Mouse (Mus musculus) gastrocnemius, postnatal 36 days (tissue): ENCODE data around the gene Armcx4. TPM values are rescaled to one million over a fixed set of nuclear protein-coding genes. Genes with fewer than 3 reads are reported as not detected.
A peak's percentile ranks its signal among the peaks of the same experiment; 100 is the strongest.
"Not testable (repeated sequence)": the region's sequence is repeated elsewhere in the genome, so short reads cannot be mapped to it uniquely, and the experiment has no call there.

Experiments used
- DNase-seq, 2 experiments: peaks; one replicate each; pipeline ENCODE4 v3.0.0; 2022
- intact Hi-C: fragments of 180-260 bp; cut with DNase I; formaldehyde crosslinking; loops from one replicate; pipeline ENCODE4 v1.15.1; 2025
- long read RNA-seq, 2 experiments: library from polyadenylated mRNA; stranded (forward); transcript quantifications; one replicate each; pipeline ENCODE4 v2.0.0; 2021
- total RNA-seq, 2 experiments: library from RNA; stranded (reverse); gene quantifications; 2 replicates each; pipeline ENCODE4 v1.2.3; 2021

Gene Armcx4
- total RNA-seq, result 10 to 100 TPM in 1 of 2 experiments, 1 to 10 TPM in 1; 8.3 to 13.3 TPM
- long read RNA-seq, experiment 1, partial matches to known transcripts, result 0 of 3 reads
- long read RNA-seq, experiment 1, other reads (novel, unspliced or antisense), result 3 of 3 reads
- long read RNA-seq, experiment 2, partial matches to known transcripts, result 0 of 4 reads
- long read RNA-seq, experiment 2, other reads (novel, unspliced or antisense), result 4 of 4 reads

DNA sequence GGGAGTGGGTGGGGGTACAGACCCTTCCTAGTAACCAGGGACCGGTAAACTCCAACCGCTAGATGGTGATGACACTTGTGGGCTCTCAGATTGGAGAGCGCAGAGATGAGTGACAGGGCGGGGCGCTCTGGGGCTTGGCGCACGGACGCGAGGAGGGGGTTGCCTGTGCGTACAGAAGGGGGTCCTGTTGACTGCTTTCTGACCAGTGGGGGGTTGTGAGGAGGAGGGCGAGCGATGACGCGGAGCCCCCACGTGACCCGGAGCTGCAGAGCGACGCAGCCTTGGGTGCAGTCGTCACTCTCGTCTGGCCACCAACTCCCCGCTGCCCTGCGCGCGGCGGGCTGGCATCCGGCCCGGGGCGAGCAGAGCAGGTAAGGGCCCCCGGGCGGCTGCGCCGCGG is at the start of gene Armcx4:
Gene Armcx4 (plus strand): TSS at position 253 of the 400 bp plus-strand sequence.
- DNase-seq, result peak; percentile 15 to 29
- intact Hi-C loops, result no loop called here

DNA sequence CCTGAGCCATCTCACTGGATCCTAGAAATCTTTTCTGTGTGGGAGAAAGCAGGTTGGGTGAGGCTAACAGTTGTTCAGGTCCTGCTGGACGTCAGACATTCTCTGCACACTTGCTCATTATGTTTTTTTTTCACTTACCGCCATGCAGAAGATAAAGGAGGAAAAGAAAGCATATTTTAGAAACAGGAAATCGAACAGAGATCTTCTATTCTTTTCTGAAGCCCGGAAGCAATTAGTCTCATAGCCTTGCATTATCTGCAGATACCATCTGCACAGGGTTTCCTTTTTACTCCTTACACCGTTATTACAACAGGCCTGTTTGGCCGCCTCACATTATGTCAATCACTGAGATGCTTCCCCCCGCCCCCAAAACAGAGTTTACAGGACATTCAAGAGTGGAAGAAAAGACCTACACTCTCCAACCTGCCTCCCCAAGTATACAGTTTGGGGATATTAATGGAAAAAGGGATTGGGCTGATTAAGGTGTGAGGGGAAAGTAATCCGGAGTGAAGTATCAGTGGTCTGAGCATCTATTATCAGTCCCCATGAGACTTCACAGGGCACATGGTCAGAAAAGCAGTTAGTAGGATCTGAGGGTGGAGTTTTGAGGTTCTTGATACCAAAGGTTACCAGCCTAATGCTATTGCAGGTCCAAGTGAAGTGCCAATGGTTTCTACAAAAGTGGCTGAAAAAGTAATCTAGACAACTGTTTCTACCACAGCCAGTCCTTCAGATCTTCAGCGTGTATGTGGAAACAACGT is 45.1 kb upstream of the Armcx4 start:
- intact Hi-C loops, result no loop called here
- DNase-seq, result no peak

DNA sequence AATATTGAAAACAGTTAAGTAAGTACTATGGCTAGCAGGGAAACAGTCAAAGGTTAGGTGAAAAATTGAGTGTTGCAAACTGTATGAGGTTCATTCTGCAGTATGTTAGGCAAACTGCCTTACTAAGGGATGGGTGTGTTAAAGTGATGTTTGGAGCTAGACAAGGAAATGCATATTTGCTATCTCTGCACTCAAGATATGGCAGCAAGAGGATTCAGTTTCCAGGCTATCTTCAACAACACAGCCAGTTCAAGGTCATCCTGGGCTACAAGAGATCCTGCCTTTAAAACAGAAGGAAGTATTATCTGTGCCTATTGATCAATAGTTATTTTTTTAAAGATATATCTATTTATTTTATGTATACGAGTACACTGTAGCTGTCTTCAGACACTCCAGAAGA is 40.0 kb upstream of the Armcx4 start:
- intact Hi-C loops, result no loop called here
- DNase-seq, result no peak

DNA sequence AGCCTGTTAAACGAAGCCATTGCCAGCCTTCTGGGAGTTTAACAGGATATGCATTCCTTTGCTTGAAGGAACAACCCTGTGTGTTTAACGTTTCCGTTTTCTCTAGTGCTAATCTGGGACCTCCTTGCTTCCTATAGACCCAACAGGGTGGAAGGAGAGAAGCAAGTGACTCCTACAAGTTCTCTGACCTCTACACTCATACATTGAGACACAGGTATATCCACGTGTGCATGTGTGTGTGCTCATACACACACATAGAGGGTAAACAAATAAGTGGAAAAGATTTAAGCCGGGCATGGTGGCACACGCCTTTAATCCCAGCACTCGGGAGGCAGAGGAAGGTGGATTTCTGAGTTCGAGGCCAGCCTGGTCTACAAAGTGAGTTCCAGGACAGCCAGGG is 38.9 kb upstream of the Armcx4 start:
- intact Hi-C loops, result no loop called here
- no peak for DNase-seq

DNA sequence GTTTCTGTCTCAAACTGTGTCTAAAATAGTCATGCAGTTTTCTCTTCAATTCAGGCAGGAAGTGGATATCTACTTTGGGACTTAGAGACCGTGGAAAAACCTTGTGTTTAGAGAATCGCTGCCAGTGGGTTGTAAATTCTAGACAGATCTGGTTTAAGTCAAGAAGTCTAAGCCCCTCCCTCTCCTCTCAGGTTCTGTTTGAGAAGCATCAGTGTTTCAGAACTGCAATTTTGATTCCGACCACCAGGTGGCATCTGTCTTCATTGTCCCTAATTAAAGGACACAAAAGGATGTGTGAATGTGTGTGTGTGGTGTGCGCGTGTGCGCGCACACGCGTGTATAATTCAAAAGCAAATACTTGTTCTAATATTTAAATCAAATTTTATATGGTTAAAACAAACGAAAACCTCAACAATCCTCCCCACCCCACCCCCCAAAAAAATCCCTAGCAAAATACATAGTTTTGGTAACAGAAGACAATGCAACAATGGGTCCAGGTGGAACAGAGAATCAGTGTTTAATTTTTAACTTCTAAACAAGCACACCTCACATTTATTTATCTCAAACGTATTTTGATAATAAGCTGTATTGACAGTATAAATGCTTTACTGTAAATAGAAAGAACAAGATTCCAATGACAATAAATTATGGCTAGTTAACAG is 38.2 kb upstream of the Armcx4 start:
- DNase-seq, result peak; percentile 16 to 56
- intact Hi-C loops, result no loop called here

DNA sequence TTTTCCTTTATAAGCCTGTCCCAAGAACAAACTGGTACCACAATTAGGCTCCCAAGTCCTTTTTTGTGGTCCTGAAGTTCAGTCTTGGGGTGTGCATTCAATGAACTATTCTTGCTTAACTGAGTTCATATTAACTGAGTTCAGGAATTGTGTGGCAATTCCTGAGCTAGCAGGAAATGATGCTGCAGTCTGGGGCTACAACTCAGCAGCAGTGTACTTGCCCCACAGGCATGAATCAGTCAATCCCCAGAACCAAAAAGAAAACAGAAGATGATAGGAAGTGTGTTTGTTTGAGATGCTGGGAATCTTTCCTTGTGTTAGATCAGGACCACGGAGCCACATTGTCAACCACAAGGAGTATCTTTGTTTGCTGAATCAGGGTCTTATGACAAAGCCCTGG is 34.3 kb upstream of the Armcx4 start:
- intact Hi-C loops, result no loop called here
- no peak for DNase-seq

DNA sequence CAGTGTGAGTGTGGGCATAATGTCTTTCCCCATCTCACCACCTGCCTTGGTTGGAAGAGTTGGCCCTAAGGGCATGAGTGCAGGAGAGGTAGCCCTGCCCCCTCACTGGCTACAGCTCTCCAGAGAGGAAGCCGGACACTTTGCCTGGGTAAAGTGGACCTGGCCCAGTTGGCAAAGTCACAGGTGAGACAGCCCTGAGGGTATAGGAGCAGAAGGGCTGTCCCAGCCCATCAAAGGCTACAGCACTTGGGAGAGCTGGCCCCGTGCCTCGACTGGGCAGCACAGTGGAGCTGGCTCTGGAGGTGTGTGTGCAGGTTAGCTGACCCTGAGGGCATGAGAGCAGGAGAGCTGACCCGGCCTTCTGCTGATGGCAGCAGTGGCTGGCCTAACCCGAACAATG is 24.7 kb upstream of the Armcx4 start:
- DNase-seq, result no peak
- intact Hi-C loops, result no loop called here

DNA sequence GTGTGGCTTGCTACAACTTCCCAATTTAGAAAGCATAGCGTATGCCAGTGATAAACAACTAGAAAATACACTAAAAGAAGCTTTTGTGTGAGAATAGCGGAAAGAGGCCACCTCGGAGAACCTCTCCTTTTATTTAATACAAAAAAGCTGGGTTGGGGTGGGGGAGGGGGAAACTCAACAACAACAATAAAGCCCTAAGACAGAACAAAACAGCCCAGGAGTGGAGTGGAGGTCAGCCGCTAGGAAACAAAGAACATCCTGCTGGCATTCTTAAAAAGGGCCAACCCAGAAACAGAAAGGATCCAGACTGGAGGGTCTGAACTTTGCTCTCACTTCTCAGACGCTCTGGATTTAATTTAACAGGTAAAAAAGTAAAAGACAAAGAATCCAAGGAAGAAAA is 11.3 kb upstream of the Armcx4 start:
- DNase-seq, result no peak

DNA sequence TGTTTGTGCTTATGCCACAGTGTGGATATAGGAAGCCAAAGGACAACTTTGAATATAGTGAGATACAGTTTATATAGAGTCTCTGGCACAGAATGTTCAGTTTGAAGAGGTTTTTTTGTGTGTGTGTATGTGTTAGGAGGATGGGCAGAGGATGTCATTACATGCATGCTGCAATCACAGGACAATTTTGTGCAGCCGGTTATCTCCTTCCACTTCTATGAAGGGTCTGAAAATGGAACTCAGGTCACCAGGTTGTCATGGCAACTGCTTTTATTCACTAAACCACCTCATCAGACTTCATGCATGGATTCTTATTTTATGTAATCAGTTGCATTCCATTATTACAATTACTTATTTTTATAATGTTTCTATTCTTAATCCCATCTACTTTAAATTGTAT is 10.4 kb upstream of the Armcx4 start:
- DNase-seq, result no peak
- intact Hi-C loops, result no loop called here

More for the DNA sequence above, 11.3 kb upstream of the Armcx4 start:
- intact Hi-C loops, result no loop called here

DNA sequence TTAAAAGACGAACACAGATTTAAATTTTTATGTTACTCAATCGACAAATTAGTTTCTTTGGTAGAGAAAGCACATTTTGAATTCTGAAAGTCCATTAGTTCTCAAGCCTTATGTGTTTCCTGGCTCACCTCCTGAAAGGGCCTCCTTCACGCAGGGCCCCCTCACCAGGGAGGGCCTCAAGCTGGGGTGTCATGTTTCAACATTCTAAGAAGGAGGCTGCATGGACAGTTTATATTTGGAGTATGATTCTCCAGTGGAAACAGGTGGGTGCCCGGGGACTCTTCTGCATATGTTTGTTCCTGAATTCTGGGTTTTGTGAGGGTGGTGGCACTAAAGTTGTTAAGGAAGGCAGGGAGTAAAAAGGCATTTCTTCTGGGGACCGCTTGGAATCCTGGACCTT is 1.4 kb upstream of the Armcx4 start:
- DNase-seq, result no peak
- intact Hi-C loops, result no loop called here

DNA sequence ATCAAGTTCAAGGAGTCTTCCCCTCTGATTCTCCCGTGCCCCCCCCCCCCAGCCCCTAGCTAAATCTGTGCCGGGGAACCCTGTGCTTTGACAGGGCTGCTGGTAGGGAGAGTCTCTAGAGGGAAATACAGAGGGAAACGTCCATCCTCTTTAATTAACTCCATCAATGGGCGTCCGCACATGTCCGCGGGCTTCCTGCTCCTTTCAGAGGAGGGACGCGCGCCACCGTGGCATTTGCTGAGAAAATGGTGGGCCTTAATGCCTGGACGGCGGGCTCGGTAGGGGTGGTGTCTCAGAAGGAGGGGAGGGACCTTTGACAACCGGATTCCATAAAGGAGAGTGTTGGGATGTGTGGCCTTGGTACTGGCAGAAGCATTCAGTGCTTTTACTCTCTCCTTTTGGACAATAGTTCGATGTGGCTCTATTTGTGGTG is 436 bp downstream of the Armcx4 start:
- intact Hi-C loops, result no loop called here
- DNase-seq, result peak in 1 of 2 experiments; percentile 19

DNA sequence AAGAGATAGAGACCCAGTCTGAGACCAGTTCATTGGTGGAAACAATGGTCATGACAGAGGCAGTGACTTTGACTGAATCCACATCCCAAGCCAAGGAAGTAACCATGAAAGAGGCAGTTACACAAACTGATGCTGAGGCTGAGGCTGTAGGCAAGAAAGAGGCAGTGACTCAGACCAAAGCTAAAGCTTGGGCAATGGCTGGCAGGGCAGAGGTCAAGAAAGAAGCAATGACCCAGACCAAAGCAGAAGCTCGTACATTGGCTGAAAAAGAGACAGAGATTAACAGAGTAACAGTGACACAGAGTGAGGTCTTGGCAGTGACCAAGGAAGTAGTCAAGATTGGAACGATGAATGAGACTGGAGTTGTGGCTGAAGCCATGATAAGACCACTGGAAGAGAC is 3.4 kb downstream of the Armcx4 start:
- no peak for DNase-seq
- intact Hi-C loops, result no loop called here

DNA sequence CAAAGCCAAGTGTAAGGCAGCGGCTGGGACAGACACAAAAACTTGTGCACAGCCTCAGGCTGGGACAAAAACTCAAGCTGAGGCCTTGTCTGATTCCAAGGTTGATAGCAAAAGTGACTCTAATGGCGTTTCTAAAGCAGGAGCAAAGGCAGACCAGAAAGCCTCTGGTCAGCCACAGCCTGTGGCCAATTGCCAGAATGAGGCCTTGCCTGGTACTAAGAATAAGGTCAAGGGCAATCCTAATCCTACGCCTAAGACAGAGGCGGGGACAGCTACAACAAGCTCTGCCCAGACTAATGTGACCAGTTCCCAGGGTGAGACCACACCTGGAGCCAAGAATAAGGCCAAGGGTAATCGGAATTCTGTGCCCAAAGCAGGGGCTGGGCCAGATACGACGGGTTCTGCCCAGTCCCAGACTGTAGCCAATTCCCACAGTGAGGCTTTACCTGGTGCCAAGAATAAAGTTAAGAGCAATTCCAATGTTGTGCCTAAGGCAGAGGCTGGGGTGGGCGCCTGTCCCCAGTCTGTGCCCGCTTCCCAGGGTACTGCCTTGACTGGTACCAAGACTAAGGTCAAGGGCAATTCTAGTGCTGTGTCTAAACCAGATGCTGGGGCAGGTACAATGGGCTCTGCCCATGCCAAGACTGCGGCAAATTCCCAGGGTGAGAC is 4.7 kb downstream of the Armcx4 start:
- intact Hi-C loops, result no loop called here
- DNase-seq, result no peak

DNA sequence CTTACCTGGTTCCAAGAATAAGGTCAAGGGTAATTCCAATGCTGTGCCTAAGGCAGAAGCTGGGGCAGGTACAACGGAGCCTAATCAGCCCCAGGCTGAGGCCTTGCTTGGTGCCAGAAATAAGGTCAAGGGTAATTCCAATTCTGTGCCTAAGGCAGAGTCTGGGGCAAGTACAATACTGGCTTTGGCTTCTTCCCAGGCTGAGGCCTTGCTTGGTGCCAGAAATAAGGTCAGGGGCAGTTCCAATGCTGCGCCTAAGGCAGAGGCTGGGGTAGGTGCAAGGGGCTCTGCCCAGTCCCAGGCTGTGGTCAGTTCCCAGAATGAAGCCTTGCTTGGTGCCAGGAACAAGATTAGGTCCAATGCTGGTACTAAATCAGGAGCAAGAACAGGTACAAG is 5.2 kb downstream of the Armcx4 start:
- intact Hi-C loops, result no loop called here
- no peak for DNase-seq

DNA sequence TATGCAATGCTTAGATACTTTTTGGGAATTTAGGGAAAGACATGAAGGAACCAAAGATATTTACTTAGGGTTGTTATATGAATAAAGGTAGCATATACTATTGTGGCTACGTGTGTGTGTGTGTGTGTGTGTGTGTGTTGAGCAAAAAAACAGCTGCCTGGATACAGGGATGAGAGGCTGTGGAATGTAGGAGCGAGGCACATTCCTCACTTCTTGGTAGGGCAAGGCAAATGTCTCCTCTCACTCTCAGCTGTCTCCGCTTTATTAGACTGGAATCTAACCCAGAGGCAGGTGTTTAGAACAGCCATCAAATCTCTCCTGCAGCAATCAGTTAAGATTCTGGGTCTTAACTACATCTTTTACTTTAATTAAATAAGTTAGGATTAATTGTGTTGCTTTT is 30.5 kb downstream of the Armcx4 start:
- DNase-seq, result no peak
- intact Hi-C loops, result no loop called here

DNA sequence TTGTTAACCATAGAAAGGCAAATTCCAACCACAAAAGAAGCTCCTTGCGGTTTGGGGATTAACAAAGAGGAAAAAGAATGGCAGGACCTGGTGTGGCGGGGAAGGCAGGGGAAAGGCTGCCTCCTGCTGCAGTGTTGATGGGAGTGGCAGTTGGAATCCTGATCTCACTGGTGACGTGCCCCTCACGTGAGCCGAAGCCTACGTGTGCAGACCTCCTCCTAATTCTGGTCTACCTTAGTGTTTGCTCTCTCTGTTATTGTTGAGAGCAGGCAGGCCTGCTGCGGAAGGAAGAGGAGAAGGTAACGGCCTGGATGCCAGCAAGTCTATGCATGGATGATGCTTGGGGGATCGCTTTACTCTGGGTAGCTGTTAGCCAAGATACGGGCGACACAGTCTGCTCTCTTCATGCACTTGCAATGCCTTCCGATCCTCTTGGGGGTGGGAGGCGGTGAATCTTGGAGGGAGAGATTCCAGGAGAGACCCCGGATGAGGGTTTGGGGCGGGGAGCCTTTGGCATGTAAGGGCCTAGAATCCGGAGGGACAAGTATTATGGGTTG is 31.5 kb downstream of the Armcx4 start, which contains the start of gene Armcx1:
Gene Armcx1 (plus strand): TSS at position 212 of the 557 bp plus-strand sequence.
- intact Hi-C loops, result no loop called here
- DNase-seq, result peak; percentile 23 to 35

DNA sequence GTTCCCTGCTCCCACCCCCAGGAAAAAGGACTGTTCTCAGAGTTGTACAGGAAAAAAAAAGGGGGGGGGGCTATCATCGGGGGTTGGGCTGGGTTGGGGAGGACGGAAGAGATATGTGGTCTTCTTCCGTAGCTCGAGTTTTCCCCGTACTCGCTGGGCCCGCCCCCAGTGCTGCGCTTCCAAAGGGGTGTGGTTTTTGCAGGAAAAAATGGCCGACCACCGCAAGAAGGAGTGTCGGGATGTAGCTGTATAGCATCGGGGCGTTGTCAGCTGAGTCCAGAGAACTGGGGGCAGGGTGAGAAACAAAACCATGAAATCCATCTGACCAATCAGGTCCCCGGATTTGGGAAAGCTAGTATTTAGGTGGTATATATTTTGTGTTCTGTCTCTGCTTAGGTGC is 32.2 kb downstream of the Armcx4 start:
- DNase-seq, result peak; percentile 25 to 30
- intact Hi-C loops, result no loop called here

DNA sequence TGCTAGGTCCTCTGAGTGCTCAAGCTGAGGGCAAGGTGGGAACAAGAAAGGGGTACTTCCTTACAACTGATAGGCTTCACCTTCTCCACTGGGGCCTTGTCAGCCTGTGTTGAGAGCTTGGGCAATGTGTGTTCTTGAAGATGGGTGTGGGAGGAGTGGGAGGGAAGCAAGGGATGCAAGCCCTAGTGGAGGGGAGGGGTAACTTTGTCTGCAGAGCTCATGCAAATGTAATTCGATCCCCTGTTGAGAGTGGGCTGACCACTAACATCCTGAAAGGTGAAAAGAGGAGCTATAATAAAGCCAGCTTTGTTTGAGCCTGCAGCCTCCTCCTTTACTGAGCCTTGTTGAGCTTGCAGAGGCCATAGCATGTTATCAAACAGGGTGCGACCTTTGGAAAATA is 37.4 kb downstream of the Armcx4 start:
- DNase-seq, intact Hi-C loops: not testable (repeated sequence)

DNA sequence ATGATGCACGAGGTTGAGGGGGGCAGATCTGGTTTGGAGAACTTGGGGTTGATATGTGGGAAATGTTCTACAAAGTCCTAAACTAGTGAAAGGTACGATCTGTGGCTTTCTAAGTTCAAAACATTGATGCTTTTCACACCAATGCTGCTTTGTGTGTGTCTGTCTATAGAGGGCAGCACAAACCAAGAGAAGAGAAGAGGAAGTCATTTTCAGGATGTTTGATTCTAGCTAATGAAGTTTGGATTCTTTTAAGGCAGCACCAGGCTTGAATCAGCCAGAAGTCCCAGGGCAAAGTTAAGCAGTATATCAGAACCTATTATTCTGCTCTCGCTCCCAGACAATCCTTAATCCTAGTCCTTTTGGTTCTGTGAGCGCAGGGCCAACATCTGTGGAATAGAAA is 43.5 kb downstream of the Armcx4 start:
- intact Hi-C loops, result loop anchor here (5.0 kb wide), 1 partner anchor 188 kb away; no protein-coding TSS in a partner anchor
- DNase-seq, result no peak

DNA sequence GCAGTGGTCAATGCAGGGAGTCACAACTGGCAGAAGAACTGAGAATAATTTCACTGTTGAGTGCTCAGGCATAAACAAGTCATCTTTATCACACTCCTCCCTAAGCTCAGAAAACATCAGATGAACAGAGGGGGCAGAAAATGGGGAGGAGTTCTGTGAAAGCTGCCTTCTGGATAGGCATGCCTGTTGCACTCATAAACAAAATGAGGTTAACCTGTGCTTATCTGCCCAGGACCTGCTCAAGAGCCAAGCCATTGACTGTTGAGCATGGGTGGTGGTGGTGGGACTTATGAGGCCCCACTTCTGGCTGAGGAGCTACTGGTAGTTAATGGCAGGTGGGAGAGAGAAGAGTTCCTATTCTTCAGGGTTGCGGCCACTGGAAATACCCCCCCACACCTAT is 51.5 kb downstream of the Armcx4 start:
- intact Hi-C loops, result no loop called here
- no peak for DNase-seq

DNA sequence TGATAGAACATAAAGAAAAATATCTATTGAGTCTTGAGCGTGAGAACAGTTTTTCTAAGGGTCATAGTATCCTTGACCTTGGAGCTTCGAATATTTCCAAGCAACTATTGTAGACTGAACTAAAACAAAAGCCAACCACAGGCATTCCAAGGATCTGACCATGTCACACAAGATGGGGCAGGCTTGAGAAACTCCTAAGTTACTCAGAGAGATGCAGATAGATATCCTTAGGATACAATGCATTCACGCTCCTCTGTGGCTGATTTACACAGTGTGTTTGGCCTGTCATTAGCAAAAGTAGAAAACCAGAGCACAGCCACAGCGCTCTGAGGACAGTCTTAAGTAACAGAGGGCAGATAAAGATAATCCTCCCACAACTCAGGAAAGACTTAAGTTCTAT is 52.8 kb downstream of the Armcx4 start:
- DNase-seq, result no peak
- intact Hi-C loops, result no loop called here
